Mouse (Mus musculus) heart, adult 8-10 months (tissue): ENCODE results near the gene Abcb8. TPM values are rescaled to one million over a fixed set of nuclear protein-coding genes. Genes with fewer than 3 reads are reported as not detected.
A peak's percentile ranks its signal among the peaks of the same experiment; 100 is the strongest.

Experiments used
- DNase-seq: peaks from one replicate; pipeline ENCODE4 v3.0.0; 2022; ENCODE audit warnings: low spot score
- total RNA-seq, 4 experiments: library from RNA; stranded (reverse); gene quantifications; 2 replicates each; pipeline ENCODE4 v1.2.4; 2022

The Abcb8 gene
- total RNA-seq, 4 experiments from 2014 or later, result 96.5 to 106 (median 101) TPM

DNA sequence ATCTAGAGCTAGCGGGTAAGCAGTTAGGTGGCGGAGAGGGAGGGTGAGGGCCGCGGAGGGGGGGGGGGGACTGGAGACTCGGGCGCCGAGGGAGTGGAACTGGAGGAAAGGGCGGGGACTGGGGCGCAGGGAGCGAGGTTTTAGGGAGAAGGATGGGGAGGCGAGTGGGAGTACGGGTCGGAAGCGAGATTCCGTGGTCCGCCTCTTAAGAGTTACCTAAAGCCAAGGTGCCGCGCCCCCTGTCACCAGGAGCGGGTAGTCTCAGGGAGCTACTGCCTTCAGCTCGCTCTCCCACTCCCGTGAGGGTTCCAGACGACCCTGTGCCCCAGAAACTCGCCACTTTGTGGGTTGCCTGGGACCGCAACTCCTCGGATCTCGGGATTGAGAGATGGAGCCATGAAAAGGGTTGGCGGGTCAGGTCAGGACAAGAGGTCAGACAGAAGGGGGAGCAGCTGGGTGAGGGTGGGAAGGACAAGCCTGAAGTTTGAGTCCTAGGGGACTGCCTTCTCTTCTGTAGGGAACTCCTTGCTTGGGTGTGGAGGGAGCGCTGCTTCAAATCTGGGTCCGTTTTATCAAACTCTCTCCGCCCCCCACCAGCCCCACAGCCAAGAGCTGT lies 32.1 kb downstream of the Abcb8 start:
- DNase-seq, result peak; percentile 36

DNA sequence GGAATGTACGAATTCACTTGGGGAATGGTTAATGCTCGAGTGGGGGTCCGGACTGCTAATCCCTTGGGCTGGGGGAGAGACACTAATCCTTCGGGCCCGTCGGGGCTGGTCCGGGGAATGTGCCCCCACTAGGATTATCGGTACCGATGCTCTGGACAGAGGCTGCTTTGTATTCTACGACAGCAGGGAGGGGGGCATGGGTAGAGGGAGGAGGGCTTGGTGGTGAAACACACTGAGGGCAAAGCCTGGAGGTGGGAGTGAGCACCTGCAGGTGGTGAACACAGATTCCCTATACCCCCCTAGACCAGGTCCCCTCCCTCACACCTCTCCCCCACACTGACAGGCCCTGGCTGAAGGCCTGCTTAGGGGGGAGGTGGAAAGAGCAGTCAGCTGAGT lies 32.6 kb downstream of the Abcb8 start:
- DNase-seq, result no peak

DNA sequence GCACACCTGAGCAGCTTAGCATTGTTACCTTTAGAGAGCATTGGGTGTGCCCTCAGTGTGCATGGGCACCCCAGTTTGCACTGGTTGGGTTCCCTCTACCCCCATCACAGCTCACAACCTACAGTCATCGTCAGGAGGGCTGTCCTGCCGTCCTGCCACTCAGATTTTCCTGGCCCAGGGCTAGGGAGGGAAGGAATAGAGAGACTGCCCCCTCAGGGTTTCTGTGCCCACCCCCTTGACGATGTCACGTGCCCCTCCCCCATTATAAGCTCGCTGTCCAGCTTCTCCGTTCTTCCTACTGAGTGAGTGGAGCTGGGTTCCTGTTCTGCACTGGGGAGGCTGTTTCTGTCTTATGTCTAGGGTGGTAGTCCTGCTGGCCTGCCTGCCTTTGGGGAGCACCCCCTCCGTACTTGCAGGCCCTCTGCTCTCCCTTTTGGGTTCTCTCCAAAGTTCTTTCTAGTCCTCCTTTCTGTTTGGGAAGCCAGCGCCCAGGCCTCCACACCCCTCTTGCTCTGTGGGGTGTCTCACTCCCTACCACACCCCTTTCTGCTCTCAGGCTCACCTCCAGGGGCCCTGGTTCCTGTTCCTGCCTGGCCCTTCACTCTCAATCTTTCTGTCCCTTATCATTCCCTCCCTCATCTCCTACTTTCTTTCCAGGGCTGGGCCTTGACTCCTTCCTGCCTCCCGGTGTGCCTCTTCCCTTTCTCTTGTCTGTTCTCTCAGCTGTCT lies 33.3 kb downstream of the Abcb8 start:
- DNase-seq, result no peak

DNA sequence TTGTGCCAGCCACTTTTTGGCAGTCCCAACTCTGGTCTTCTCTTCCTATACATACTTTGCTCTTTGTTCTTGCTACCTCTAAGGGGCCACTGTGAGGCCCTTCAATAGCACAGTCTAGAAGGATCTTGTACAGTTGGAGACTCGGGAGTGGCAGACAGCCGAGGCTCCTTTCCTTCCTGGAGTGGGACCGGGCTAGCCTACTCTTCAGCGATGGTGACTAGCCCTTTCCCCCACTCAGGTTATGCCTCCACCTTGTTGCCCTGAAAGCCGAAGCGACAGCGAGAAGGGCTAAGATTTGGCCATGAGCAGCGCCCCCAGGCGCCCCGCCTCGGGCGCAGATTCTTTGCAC lies 33.8 kb downstream of the Abcb8 start:
- no peak for DNase-seq

DNA sequence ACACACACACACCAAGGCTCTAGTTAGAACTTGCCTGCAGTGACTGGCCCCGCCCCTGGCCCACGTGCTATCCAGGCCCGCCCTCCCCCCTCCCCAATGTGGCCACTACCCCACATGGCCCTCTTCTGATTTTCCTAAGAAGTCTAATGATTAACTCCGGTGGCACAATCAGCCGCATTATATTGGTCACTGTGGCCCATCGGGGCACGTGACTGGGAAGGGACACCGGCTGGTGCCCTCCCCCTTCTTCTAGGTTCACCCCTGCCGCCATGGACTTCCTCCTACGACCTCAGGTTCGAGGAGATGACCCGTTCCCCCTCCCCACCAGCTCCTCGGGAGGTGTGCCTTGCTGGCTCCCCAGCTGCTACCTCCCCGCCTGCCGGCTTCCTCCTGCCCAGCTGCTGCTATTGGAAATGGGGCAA lies 34.5 kb downstream of the Abcb8 start:
- DNase-seq, result no peak

DNA sequence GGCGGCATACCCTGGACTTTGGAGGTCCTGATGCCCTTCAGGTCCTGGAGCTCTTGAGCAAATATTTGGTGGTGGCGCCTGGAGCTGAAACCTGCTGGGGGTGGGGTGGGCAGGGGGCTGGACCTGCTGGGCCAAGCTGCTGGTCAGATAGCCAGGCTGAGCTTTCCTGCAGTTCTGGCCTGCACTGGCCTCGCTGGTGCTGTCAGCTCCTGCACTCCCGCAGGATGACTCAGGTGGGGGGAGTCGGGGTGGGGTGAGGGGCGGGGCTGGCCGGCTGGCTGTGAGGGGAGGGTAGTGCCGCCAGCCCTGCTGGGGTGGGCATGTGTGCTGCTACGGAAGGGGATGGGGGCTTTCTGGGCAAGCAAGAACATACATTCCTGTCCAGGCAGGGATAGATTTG lies 35.1 kb downstream of the Abcb8 start:
- no peak for DNase-seq

DNA sequence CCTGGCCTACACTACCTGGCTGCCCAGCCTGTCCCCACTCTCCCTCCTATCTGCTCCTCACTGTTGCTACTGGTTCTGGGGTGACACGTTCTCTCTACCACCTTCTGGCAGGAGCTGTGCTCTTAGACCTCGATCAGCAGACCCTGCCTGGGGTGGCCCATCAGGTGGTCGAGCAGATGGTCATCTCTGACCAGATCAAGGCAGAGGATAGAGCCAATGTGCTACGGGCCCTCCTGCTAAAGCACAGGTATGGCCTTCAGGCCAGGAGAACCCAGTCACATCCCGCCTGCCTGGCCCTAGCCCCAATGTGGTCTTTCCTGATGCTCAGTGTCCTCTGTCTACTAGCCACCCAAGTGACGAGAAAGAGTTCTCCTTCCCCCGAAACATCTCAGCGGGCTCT lies 40.5 kb downstream of the Abcb8 start:
- DNase-seq, result no peak

DNA sequence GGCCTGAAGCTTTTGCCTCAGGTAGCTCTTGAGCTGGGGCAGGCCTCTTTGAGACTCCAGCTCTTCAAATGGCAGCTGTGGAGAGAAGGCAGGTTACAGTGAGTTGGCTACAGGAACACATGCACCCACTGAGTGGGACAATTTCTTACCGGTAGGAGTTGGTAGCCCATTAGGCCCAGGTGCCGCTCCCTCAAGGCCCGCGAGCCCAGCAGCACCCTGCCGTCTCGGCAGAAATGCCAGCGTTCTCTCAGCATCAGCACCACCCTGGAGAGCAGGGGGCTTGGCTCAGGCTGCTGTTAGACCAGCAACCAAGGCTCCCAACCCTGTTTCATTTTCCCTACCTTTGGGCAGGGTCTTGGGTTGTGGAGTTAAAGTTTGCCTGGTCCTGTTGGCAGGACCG lies 47.7 kb downstream of the Abcb8 start:
- DNase-seq, result no peak

DNA sequence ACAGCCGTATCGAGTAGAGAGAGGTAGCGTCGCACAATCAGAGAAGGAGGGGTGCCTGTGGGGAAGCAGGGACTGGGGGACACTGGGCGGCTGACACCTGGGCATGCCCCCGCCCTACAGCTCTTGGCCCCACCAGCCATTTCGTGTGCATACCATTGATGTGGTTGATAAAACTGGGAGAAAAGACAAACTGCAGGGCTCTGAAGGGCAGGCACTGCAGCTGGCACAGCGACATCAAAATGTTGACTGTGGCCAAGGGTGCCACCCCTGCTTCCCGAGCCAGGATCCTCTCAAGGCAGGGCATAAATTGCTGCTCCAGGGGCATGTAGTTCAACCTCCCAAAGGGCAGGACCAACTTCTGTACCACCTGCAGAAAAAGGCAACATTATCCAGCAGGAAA lies 48.6 kb downstream of the Abcb8 start:
- DNase-seq, result no peak

DNA sequence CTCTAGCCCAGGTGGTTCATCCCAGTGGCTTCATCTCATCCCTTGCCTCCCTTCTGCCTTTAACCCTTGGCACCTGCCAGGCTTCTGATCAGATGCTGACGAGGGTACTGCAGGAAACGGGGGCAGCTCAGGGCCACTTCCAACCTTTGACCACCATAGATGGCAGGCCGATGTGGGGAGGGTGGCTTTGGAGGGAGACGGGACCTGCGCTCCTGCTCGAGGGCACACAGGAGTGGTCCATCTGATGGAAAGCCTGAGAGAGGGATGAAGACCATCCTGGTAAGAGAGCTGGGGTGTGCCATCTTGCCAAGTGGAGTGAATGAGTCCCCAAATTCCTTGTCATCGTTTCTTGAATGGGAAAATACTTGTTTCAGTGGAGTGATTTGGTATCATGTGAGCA lies 49.7 kb downstream of the Abcb8 start:
- DNase-seq, result no peak

DNA sequence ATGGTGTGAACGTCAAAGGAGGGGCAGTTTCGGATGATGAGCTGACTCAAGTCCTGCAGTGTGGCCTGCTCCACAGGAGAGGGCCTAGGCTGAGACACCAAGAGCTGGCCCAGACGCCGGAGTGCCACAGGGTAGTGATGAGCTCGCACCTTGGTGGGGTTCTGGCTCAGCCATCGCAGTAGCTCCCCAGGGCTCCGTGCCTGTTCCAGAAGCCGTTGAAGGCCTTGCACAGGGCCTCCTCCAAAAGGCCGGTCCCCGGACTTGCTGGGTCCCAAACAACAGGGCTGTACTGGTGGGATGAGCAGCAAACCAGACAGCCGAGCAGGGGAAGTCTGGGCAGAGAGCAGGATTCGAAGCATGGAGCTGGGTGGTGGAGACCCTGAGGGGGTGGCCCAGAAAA lies 50.5 kb downstream of the Abcb8 start:
- no peak for DNase-seq

DNA sequence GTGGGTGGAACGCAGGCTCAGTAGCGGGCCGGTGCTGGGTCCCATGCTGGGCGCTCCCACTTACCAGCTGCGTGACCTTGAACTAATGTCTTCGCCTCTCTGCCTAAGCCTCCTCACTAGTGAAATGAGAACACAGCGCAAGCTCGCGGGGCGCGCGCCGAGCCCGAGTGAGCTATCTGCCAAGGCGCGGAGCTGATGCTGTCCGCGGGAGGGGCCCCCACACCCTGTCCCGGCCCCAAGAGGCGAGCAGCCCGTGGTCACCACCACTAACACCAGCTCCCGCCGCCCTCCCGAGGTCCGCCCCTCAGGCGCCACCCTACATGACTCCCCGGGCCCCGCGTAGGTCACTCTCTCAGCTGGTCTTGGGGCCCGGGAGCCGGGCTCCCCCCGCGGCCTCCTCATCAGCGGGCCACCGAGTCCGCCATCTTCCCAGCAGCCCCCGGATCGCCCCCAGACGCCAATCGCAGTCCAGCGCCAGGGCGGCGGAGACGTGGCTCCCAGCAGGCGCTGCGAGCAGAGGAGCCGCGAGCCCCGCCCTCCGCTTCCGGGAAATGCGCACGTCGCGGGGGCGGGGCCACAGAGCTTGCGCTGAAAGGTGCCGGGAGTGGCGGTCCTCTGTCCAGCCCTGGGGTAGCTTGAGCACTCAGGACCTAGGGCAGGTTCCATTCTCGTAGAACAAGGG lies 51.4 kb downstream of the Abcb8 start, which contains the start of gene Fastk:
TSS of gene Fastk (minus strand) at position 542 of the 682 bp plus-strand sequence.
- DNase-seq, result peak; percentile 92

DNA sequence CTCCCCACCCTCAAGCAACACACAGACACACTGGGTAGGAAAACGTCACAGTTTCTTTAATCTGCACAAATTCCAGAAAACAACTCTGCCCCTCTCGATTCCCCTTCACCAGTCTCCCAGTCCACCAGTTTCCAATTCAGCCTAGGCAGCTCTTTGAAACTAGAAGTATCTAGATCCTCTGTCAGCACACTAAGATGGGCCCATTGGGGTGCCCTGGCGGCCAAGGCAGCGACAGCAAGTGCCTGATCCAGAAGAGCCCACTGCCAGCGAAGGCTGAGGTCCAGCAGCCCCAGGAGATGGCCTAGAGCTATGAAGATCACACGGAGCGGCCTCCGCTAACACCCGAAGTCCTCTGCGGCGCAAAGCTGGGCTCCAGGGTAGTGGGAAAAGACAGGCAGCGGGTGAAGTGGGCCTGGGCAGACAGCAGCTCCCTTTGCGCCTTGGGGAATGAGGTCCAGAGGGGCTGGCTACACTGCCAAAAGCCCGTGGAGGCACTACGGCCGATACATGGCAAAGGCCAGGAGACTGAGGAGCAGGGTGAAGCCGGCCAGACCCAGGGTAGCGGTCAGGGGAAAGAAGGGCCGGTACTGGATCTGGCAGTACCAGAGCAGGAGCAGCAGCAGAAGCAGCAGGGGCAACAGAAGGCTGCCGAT lies 52.1 kb downstream of the Abcb8 start:
- DNase-seq, result no peak

DNA sequence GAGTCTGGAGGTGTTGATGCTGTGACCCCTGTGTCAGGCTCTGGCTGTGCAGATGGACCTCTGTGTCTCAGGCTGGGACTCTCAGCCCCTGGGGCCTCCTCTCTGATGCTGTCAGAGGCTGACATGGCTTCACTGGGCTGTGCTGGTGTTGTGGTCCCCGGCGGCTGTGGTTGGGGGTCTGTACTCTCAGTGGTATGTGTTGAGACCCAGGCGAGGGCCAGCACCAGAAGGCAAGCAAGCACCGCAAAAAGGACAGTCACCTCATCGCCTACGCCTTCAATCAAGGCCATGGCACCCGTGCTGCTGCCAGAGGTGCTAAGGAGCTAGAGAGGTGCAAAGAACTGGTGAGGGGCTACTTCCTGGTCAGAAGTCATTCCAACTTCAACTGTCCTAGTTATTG lies 53.2 kb downstream of the Abcb8 start:
- no peak for DNase-seq

DNA sequence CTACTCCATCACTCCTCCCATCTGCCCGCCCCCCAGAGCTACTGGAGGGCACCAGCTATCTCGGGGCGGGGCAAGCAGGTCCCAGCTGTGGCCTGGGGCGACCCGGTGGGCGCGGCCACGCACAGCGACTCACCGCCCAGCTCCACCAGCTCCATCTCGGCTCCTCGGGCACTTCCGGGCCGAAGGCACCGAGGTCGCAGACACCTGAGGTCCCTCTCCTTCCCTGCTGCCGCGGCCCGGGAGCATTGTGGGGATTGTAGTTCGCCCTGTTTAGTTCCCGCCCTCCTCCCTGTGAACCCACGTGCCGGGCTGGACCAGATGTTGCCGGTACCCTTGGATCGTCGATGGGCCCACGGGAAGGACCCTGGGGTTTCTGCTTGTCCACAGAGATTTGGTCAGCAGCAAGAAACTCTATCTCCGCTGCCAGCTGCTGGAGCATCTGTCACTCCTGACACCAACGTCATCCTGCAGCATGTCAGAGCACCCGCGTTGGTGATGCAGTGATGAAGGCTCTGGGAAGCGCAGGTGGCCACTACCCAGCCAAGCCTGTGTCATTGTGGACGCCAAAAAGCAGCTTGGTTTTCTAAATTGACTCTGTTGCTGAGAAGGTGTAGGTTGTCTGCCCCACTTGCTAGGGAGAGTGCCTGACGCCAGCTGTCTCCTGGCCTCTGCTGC lies 54.3 kb downstream of the Abcb8 start, which contains the start of gene Tmub1:
TSS of gene Tmub1 (minus strand) at position 231 of the 675 bp plus-strand sequence.
- peak; percentile 82 for DNase-seq

DNA sequence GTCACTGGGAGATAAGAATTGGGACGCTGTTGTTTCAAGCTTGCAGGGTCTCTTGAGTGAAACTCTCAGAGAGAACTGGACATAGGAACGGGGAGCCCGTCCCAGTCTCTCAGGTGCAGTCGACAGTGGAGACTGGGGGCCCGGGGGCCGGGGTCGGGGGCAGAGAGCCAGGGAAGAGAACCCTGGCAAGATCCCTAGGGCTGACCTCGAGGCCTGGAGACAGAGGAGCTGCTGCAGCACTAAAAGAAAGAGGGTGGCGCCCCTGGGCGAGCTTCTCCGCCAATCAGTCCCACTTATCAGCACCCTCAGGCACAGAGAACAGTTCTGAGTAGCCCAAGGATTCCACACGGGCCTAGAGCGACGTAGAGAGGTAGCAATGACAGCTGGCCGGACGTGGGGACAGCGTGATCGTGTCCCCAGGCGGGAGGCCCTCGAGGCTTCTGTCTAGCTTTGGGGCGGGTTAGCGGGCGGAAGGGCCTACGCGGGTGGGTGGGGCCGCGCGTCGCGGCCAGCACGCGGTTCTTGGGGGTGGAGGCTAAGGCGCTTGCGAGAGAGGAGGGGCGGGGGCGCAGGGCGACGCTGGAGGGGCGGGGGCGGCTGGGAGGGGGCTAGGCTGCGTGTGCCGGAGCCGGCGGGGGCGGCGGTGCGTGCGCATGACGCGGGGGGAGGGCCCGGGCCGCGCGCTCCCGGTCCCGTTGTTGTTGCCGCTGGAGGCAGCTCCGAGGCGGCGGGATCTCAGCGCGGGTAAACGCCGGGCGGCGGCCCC lies 58.0 kb downstream of the Abcb8 start:
- DNase-seq, result peak; percentile 70

DNA sequence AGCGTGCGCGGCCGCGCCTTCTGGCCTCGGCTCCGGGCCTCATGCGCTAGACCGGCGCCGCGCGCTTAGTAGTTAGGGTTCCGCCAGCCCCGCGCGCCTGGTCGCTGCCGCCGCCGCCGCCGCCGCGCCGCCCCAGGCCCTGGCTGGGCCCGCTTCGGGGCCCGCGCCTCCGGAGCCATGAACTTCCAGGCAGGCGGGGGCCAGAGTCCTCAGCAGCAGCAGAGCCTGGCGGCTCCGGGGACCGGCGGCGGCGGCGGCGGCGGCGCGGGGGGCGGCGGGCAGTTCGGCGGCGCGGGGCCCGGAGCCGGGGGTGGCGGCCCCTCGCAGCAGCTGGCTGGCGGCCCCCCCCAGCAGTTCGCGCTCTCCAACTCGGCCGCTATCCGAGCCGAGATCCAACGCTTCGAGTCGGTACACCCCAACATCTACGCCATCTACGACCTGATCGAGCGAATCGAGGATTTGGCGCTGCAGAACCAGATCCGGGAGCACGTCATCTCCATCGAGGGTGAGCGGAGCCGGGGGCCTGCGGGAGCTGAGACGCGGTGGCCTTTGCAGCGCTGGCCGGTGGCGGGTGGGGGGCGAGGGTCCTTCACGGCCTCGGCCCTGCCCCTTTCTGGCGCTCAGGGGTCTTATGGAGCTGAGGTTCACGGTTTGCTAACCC lies 58.7 kb downstream of the Abcb8 start, which contains the start of gene Agap3:
TSS of gene Agap3 (plus strand) at position 148 of the 661 bp plus-strand sequence.
- no peak for DNase-seq

DNA sequence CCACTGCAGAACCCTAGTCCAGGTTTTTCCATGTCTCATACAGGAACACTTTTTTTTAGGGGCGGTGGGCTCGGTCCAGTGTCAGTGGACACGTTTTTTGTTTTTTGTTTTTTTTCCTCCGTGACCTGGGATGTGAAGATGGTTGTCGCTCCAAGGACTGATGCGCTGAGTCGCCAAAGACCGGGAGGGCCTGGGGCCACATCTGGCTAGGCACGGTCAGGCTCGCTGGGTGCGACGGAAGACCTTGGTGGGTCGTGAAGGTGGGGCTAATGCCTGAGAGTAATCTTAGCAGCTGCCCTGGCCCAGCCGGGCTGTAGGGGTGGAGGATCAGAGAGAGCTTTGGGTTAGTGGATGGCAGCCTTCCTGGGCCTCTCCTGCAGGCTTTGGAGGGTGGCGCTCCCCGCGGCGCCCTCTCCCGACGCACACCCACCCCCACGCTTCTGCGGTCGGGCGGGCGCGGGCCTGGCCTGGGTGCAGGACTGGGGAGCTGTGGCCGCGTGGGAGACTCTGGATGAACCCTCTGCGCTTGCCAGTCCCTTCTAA lies 59.3 kb downstream of the Abcb8 start:
- no peak for DNase-seq

DNA sequence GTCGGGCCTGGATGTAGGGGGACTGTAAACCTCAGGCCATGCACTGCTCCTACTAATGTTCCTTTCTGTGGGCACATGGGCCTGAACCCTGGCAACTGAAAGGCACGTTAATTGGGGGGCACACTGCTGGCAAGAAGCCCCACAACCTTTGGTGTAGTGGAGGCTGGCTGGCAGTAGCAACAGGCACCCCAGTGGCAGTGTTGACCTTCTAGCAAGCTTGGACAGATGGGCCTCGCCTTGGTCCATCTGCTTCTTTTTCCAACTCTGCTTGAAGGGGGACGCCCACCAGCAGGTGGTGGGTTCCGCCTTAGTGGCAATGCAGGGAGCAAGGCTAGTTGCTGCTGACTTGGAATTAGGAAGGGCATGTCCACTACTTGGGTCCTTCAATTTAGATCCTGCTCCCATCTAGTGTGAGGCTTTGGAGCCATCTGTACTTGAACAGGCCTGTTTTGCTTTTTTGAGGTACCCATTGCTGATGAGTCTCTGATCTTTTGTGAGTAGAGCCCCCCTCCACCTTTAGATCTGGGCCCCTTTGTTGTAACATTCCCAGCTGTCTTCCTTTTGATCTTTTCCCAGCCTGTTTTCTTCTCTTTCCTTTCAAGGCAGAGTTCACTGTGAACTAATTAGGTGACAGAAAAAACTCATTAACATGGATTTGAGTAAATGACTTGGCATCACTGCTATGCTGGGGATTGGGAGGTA lies 60.0 kb downstream of the Abcb8 start:
- DNase-seq, result no peak

DNA sequence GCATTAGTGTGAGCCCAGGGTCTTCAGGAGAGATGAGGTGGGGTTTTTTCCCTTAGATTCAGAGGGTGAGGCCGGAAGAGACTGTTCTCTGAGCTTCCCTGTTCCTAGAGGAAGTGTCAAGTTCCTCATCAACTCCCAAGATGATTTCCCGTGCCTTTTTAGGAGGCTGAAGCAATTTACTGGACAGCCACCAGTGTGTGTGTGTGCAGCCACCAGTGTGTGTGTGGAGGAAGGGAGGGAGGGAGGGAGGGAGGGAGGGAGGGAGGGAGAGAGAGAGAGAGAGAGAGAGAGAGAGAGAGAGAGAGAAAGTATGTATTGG lies 60.5 kb downstream of the Abcb8 start:
- DNase-seq, result no peak
